12 mouse cellular contexts compared by ENCODE assay signal in the genomic region with DNA sequence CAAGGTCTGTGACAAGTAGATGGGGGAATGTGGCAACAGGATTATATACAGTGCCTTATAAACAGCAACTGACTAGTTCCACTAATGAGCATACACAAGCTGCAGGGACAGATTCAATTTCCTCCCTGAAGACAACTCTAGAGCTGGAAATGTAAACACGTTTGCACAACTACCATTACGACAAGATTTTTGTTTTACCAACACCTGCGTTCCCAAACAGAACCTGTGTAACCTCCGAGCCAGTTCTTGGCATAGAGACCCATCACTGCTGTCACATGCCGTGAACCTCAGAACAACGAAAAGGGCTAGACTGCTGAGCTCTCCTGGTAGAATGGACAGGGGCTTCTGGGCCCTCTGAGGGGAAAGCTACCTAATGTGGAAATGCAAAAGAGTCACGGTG.
"Had no signal": no experiment of that assay in that cellular context is flagged by ENCODE, and none has a peak within 500 bp of the region (broad histone marks: within the 10 kb centered on the region; RNA-seq: fewer than 3 reads in every experiment).

No protein-coding gene starts in this region.

- H3K4me2 ChIP-seq: limb, embryonic 15.5 days; midbrain, embryonic 13.5 days; neural tube, embryonic 15.5 days had no signal

- H3K4me1 ChIP-seq: limb, embryonic 15.5 days; midbrain, embryonic 13.5 days; neural tube, embryonic 15.5 days had no signal

- DNase-seq: kidney, adult 8-10 months; kidney, postnatal 25 days; layer of hippocampus, adult 9-11 months; layer of hippocampus, postnatal 36 days; thymus, adult 2 months; thymus, postnatal 25 days had no signal

- H3K27me3 ChIP-seq: limb, embryonic 15.5 days; midbrain, embryonic 13.5 days; neural tube, embryonic 15.5 days had no signal

- H3K9me3 ChIP-seq: limb, embryonic 15.5 days; midbrain, embryonic 13.5 days; neural tube, embryonic 15.5 days had no signal

- H3K9ac ChIP-seq: limb, embryonic 15.5 days; midbrain, embryonic 13.5 days; neural tube, embryonic 15.5 days had no signal

- H3K4me3 ChIP-seq: limb, embryonic 15.5 days; midbrain, embryonic 13.5 days; neural tube, embryonic 15.5 days had no signal

- ATAC-seq: inflammation-experienced regulatory T-cells, adult 6 months; intestine, postnatal 0 days; midbrain, embryonic 13.5 days had no signal

- H3K27ac ChIP-seq: limb, embryonic 15.5 days; neural tube, embryonic 15.5 days; stomach, postnatal 0 days had no signal
